Mouse (Mus musculus): ENCODE measurements at regions not wholly inside any gene's neighbourhood (a gene's known extent, or its start where the extent isn't known, plus 50 kb on each side); places are given as distances from the start of the nearest gene placed in this dataset.

DNA sequence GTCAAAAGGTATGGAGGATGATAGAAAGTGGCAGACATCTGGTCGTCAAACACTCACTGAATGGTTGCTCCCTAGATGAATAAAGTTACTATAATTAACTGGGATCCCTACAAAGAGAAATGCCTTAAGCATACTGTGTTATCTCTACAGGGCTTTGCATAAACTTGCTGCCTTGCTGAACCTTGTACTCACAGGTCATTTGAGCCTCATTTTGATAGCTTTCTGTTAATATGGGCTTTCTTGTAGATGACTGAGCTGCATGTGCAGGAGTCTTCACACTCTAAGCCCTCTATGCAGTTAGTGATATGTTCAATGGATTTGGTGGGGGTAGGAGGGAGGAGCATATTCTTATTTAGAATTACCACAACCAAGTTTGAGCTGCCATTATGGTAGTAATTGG, 127.8 kb upstream of the Sdr16c6 start:
- 66% methylated on average over 1 of the region's 1 CpGs for WGBS
- Histone ChIP-seq H3K27me3 (ENCODE audit: poor library complexity, severe bottlenecking) (no peaks in the 10 kb centered on the region), H3K27ac (no peak overlapping the region), H3K4me3 (no peak overlapping the region), H3K4me1 (no peaks in the 10 kb centered on the region), H3K36me3 (replicated peaks) (no peaks in the 10 kb centered on the region), H3K9me3 (no peaks in the 10 kb centered on the region)
- DNase-seq (ENCODE audit: extremely low spot score, low spot score) = no peak

DNA sequence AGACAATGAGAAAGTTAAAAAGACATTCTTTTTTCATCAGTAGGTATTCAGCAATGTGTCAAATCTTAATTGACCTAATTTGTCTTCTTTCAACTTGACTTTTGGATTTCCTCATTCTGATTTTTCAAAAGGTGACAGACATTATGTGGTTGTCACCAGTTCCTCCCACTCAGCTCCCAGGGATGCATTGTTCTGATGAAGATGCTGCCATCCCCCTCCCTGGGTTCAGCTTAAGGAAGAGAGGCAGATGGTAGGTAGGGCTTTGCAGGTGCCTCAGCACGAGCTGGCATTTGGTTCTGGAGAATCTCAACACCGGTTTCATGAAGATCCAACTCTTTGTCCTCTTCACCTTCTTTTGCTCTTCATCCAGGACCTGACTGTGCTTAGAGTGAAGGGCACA, 122.0 kb upstream of the Sdr16c6 start:
- no peaks in the 10 kb centered on the region for H3K27me3 ChIP-seq (ENCODE audit: poor library complexity, severe bottlenecking)

DNA sequence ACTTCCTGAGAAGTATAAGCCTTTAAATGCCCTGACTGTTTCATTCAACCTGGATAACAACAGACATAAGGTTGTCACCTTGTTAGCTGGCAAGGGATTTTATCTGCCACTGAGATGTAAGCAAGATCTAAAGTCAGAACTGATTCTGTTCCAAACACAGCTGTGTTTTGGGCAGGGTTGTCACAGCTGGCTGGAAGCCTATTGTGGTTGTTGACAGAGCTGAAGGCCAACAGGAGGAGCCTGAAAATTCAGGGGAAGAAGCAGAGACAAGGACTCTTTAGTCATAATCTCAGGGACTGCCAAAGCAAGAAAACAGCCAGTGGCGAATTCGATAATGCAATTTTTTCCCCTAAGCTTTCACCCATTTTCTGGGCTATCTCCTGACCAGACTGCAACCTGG, 118.5 kb upstream of the Sdr16c6 start:
- Histone ChIP-seq H3K27ac (no peak overlapping the region), H3K9me3 (no peaks in the 10 kb centered on the region), H3K27me3 (ENCODE audit: poor library complexity, severe bottlenecking) (no peaks in the 10 kb centered on the region), H3K4me3 (no peak overlapping the region), H3K36me3 (replicated peaks) (no peaks in the 10 kb centered on the region), H3K4me1 (no peaks in the 10 kb centered on the region; the same call in 1 of the 2 replicates)
- no peak for DNase-seq (ENCODE audit: extremely low spot score, low spot score)
- WGBS = 71% methylated on average over 2 of the region's 2 CpGs

More for the DNA sequence above, 122.0 kb upstream of the Sdr16c6 start:
- H3K4me1 ChIP-seq = no peaks in the 10 kb centered on the region; the same call in 1 of the 2 replicates
- H3K9me3 ChIP-seq = no peaks in the 10 kb centered on the region
- H3K27ac ChIP-seq = no peak overlapping the region
- no peak for DNase-seq (ENCODE audit: extremely low spot score, low spot score)
- 60% methylated on average over 2 of the region's 2 CpGs for WGBS
- H3K4me3 ChIP-seq = no peak overlapping the region
- no peaks in the 10 kb centered on the region for H3K36me3 ChIP-seq (replicated peaks)

DNA sequence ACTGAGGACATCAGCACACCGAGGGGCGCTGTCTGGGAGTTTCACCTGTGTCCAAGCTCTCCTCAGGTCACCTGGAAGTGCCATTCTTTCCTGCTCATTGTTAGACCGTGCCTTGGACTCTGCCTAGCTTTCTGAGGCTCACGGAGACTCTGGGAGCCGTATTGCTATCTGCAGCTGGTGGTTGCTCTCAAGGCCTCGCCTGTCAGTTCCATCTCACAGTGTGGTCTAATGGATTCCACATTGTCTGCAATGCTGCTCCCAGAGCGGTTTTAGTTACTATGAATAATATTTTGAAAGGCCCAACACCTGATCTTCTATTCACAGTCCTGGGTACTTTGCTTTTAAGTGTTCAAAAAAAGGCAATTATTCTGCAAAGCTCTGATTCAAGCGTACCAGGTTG, 117.9 kb upstream of the Sdr16c6 start:
- no peak for DNase-seq (ENCODE audit: extremely low spot score, low spot score)
- WGBS = 66% methylated on average over 8 of the region's 8 CpGs
- no peak overlapping the region for H3K4me3 ChIP-seq
- H3K4me1 ChIP-seq = no peaks in the 10 kb centered on the region; the same call in 1 of the 2 replicates
- H3K27ac ChIP-seq = no peak overlapping the region
- H3K27me3 ChIP-seq (ENCODE audit: poor library complexity, severe bottlenecking) = no peaks in the 10 kb centered on the region
- no peaks in the 10 kb centered on the region for H3K36me3 ChIP-seq (replicated peaks)
- H3K9me3 ChIP-seq = no peaks in the 10 kb centered on the region

Data from forebrain, embryonic 10.5 days (tissue).